Mouse (Mus musculus): Measurements from ENCODE around the gene Fzr1.

Gene Fzr1

DNA sequence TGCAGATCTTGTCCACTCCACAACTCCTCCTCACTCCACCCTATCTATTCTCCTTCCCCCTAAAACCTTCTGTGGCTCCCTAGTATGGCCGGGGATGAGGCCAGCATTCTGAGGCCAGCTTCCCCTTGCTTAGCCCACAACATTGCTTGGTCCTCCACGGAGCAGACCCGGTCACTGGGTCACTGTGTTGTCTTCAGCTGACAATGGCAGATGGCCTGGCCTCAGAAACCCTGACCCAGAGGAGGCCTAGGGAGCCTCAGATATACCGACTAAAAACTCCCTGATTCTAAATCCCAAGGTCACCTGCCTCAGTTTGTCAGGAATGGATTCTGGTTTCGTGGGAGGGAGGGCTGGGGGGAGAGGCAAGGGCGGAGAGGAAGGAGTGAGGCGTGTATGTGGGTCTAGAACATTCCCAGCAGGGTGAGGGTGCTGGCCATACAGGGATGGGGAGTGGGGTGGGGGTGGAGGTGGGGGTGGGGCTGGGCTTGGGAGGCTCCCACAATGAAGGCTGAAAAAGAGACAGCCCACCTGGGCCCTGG lies 24.0 kb upstream of the Fzr1 start:
- in situ Hi-C loops (cut with MseI, MboI): no loop called here

DNA sequence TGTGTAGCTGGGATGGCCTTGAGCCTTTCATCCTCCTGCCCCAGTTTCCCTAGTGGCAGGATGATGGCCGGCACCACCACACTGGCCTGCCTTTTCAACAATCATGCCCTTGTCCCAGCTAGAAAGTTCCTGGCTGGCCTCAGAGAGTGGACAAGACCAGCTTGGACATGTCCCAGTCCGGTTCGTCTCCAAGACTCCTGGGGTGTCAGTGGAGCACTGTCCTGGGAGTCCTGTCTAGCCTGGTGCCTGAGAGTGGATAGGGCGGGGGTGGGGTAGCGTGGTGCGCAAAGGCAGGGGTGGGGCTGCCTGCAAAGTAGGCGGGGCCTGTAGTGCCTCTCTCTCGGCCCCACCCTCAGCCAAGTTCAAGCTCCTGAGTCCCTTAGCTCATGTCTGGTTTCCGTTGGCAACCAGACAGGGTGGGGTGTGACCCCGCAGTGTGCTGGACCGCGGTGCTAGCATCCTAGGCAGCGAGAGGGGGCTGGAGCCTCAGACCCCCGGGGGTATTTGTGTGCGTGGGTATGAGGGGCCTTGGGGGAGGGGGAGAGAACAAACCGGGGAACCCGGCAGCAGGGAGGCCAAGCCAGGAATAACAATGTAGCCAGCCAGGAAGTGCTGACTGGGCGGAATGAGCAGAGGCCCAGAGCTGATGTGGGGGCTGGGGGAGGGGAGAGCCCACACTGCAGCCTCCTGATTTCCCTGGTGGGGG lies 23.4 kb upstream of the Fzr1 start:
- in situ Hi-C loops (cut with MseI, MboI): no loop called here

DNA sequence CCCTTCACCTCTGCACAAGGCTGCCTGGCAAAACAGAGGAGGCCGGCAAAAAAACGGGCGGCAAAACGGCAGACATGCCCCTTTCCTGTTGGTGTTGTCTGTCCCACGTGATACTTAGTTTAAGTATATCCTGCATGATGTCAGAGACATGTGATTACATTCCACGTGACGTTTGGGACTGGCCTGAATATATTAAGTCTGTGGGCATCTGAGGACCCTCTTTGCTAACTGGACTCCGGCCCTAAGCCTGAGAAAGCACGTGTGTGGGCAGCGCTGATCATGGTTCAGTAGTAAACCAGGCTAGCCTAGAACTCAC lies 22.8 kb upstream of the Fzr1 start:
- in situ Hi-C loops (cut with MseI, MboI): no loop called here

- in situ Hi-C loops (cut with MseI, MboI): no loop called here
Measured at GRCm38 (mm10) chr10:81400371-81401204, 22.3 kb upstream of the Fzr1 start.

DNA sequence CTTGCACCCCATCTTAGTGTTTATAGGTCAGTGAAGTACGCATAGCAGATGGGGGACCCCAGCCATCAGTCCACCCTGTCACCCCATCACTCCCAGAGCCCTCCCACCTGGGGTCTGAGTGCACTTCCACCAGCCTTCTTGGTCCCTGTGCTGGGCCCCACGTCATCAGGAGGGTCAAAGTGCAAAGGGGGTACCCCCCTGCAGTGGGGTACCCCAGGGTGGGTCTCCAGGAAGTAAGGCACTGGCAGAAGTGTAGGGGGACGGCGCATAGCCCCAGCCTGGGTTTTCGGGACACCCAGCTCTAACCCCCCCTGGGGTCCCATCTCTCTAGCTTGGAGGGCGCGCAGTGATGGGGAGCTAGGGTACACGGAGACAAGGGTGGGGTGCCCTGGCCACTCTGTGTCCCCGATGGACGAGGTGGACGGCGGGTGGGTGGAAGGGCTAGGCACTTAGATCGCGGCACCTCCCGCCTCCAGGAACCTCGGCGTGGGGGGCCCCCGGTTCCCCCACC lies 21.5 kb upstream of the Fzr1 start:
- in situ Hi-C loops (cut with MseI, MboI): no loop called here

- in situ Hi-C loops (cut with MseI, MboI): no loop called here
Measured at GRCm38 (mm10) chr10:81399296-81399695, 21.0 kb upstream of the Fzr1 start.

DNA sequence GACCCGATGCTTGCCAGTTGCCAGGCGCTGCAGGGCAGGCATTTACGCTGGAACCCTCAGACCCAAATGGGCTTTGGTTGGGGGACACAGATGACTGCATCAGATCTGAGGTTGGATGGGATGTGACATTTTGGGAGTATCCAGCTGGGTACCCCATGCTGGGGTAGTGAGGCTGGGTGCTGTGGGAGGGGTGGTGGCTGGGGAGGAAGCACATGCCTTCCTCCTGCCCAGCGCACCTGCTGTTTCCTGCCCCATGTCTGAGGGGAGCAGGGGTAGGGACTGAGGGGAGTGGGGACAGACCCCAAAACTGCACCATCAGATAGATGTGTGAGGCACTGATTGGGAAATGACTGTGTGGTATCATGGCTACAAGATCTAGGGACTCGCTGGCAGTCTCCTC lies 18.4 kb upstream of the Fzr1 start:
- in situ Hi-C loops (cut with MseI, MboI): no loop called here

DNA sequence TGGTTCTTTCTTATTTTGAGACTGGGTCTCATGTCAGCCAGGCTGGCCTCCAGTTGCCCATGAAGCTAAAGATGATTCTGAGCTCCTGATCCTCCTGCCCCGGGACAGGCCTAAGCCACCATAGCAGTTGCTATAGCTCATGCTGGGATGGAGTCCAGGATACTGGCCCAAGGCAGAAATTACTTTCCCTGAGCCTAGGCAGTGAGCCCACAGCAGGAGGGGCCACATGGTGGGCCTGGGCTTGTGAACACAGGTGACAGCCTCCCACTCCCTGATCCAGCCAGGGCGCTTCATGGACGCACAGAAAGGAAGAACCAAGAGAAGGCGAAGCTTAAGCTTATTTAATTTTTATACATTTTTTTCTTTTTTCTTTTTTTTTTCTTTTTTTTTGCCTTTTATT lies 17.5 kb upstream of the Fzr1 start:
- in situ Hi-C loops (cut with MseI, MboI): no loop called here

DNA sequence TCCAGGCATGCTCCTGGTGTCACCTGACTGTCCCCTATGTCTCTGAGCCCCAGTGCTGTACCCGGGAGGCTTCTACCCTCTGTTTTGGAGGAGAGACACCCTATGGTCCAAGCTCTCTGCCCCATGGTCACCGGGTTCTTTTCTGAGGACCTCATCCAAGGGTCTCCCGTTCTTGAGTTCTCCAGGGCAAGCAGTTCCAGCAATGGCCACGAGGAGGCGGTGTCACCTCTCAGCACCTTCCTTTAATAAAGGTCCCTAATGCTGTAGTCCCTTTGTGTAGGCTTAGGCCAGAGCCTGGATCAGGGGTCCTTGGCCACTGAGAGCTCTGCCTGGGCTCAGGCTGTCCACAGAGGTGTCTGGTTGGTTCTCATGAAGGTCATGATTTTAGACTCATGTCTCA lies 16.8 kb upstream of the Fzr1 start:
- in situ Hi-C loops (cut with MseI, MboI): no loop called here

GRCm38 (mm10) chr10:81393456-81394063 lies 15.2 kb upstream of the Fzr1 start:
- in situ Hi-C loops (cut with MseI, MboI): loop anchor here (5.0 kb wide), 1 partner anchor 59 kb away; no protein-coding TSS in a partner anchor

- in situ Hi-C loops (cut with MseI, MboI): loop anchor here (5.0 kb wide), 1 partner anchor 60 kb away; no protein-coding TSS in a partner anchor
Measured at GRCm38 (mm10) chr10:81392781-81393185, 14.5 kb upstream of the Fzr1 start, which contains the start of gene Smim24. Gene Smim24 (plus strand): TSS chr10:81393051.

DNA sequence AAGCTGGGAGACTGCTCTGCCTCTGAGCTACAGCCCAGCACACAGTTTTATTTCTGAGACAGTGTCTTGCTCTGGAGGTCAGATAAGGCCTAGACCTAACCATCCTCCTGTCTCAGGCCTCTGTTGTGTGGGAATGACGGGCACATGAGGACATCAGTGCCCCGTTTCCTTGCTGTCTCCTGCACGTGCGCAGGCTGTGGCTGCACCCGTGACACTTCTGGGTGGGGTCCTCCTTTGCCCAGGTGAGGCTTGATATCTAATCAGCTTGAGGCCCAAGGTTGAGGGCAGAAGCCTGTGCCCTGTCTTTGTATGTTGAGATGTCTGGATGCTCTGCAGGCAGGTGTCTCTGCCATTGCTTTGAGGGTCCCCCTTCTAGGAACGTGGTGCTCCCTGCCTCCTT lies 14.0 kb upstream of the Fzr1 start:
- in situ Hi-C loops (cut with MseI, MboI): loop anchor here (5.0 kb wide), 1 partner anchor 60 kb away; no protein-coding TSS in a partner anchor

DNA sequence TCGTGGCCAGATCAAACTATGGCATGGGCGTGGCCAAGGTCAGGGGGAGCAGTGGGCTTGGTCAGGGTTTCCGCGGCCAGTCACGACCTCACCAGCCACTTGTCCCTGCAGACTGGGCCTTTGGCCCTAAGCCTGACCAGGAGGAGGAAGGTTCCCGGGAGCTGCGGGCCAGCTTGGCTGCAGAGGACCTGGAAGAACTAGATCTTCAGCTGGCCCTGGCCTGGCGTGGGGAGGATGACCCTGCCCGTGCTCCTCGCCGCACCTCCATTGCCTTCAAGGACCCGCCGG lies 12.3 kb upstream of the Fzr1 start:
- in situ Hi-C loops (cut with MseI, MboI): loop anchor here (5.0 kb wide), 1 partner anchor 62 kb away; no protein-coding TSS in a partner anchor

GRCm38 (mm10) chr10:81389801-81390677 lies 11.7 kb upstream of the Fzr1 start:
- in situ Hi-C loops (cut with MseI, MboI): loop anchor here (5.0 kb wide), 1 partner anchor 62 kb away; no protein-coding TSS in a partner anchor

DNA sequence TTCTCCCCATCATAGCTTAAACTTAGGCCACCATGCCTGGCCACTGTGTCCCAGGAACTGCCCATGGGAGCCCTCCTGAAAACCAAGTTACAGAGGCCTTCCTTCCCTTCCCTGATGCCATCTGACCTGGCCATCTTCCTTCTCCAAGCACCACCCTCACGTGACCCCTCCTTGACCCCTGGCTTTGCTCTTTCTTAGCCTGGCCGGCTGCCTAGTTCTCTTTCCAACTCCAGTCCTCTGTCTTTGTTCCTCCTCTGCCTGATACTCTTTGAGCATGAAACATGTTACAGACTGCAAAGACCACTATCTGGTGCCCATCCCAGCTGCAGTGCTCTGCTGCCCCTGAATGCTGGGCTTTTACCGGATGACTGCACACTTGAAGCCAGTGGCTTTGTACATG lies 11.1 kb upstream of the Fzr1 start:
- in situ Hi-C loops (cut with MseI, MboI): no loop called here

DNA sequence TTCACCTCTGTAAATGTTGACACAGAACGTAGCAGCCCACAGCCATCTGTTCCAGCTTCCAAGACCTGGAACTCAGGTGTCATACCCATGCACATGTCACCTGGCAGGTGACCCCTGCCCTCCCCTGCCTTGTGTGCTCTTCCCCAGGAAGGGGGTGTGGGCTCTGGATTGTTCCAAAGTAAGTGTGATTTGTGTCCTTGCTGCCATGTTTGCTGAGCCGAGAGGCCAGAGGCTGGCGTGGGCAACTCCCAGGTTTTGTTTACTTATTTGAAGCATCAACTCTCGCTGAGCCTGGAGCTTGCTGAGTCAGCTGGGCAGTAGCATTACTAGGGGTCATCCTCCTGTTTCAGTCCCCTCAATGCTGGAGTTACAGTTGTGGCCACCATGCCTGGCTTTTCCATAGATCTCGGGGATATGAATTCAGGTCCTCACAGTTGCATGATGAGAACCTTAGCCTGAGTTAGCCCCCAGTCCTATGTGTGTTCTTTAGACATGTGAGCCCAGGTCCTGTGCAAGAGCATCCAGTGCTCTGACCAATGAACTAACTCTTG lies 10.3 kb upstream of the Fzr1 start, which contains the start of gene Gm48552:
TSS of gene Gm48552 (plus strand) at position 501 of the 551 bp plus-strand sequence.
- in situ Hi-C loops (cut with MseI, MboI): no loop called here

DNA sequence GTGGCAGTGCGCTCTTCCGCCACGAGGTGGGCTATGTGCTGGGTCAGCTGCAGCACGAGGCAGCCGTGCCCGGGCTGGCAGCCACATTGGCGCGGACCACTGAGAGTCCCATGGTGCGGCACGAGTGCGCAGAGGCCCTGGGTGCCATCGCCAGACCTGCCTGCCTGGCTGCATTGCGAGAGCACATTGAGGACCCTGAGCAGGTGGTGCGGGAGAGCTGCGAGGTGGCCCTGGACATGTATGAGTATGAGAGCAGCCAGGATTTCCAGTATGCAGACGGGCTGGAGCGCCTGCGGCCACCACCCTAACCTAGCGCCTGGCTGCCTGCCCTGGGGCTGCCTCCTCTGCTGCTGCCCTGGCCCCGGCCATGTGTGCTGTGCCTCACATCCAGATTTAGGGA lies 9.4 kb upstream of the Fzr1 start:
- in situ Hi-C loops (cut with MseI, MboI): no loop called here

GRCm38 (mm10) chr10:81385603-81386306 lies 7.4 kb upstream of the Fzr1 start:
- in situ Hi-C loops (cut with MseI, MboI): no loop called here

GRCm38 (mm10) chr10:81384605-81384982 lies 6.3 kb upstream of the Fzr1 start:
- in situ Hi-C loops (cut with MseI, MboI): no loop called here
